In the genomic region with DNA sequence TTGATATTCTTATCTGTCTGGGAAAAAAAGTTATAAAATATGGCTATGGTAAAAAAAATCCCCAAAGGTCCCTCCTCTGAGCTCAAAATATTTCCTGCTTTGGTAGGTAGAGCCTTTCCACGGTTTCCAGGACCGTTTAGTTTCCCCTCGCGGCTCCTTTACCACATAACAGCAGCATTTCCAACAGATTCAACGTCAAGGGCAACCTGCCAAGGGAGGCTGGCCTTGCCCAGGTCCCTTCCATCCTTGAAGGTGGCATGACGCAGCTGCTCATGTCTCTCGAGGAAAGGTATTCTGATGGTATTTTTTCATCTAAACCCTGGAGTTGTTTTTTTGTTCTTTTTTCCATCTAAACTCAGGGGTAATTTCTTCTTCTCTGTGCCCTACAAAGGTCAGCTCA, we compare ENCODE assay signal across 8 mouse cellular contexts.
DNase-seq lines count a peak whose midpoint lies in the region; ATAC-seq lines count a peak whose summit lies in the region.

No protein-coding gene starts in this region.

- DNase-seq in gastrocnemius, postnatal 14 days, result peak; percentile 17
- no peak for DNase-seq in gastrocnemius, adult 8-10 months (ENCODE audit: low spot score in 2 of 2)
- peak; percentile 30 to 51 for DNase-seq in cerebellum, postnatal 36 days
- no peak for DNase-seq in frontal cortex, postnatal 25 days (ENCODE audit: low spot score in 2 of 2)
- no peak for DNase-seq in layer of hippocampus, adult 8-10 months (ENCODE audit: low spot score in 2 of 2)

- peak overlapping the region; percentile 51; the same call in 1 of the 2 replicates for H3K9ac ChIP-seq in hindbrain, embryonic 13.5 days
- H3K9ac ChIP-seq in limb, embryonic 15.5 days, result no peak overlapping the region
- H3K9ac ChIP-seq in neural tube, embryonic 12.5 days, result no peak overlapping the region

- H3K27me3 ChIP-seq in hindbrain, embryonic 13.5 days, result no peaks in the 10 kb centered on the region
- no peaks in the 10 kb centered on the region for H3K27me3 ChIP-seq in limb, embryonic 15.5 days
- H3K27me3 ChIP-seq in neural tube, embryonic 12.5 days (replicated peaks), result no peaks in the 10 kb centered on the region

- ATAC-seq in hindbrain, embryonic 13.5 days (ENCODE audit: low FRiP score), result no peak
- ATAC-seq in limb, embryonic 15.5 days (ENCODE audit: insufficient number of reproducible peaks, low FRiP score, low TSS enrichment, low read depth), result no peak
- no peak for ATAC-seq in neural tube, embryonic 12.5 days (ENCODE audit: low FRiP score, low read depth)

- intact Hi-C loops in gastrocnemius, postnatal 14 days (cut with DNase I; ENCODE audit: low total_unique reads), result no loop called here

- no peaks in the 10 kb centered on the region for H3K36me3 ChIP-seq in hindbrain, embryonic 13.5 days
- H3K36me3 ChIP-seq in limb, embryonic 15.5 days, result no peaks in the 10 kb centered on the region
- no peaks in the 10 kb centered on the region for H3K36me3 ChIP-seq in neural tube, embryonic 12.5 days

- peak overlapping the region; percentile 3; the same call in 1 of the 2 replicates for H3K27ac ChIP-seq in hindbrain, embryonic 13.5 days
- peak overlapping the region; percentile 89 for H3K27ac ChIP-seq in limb, embryonic 15.5 days
- no peak overlapping the region for H3K27ac ChIP-seq in neural tube, embryonic 12.5 days

- 0 out of 2 replicates have a peak, but pooled peaks cover 1% of the 10 kb centered on the region for H3K9me3 ChIP-seq in hindbrain, embryonic 13.5 days
- no peaks in the 10 kb centered on the region; the same call in 1 of the 2 replicates for H3K9me3 ChIP-seq in limb, embryonic 15.5 days
- no peaks in the 10 kb centered on the region for H3K9me3 ChIP-seq in neural tube, embryonic 12.5 days

- H3K4me3 ChIP-seq in hindbrain, embryonic 13.5 days, result peak overlapping the region; percentile 29
- peak overlapping the region; percentile 35; the same call in 1 of the 2 replicates for H3K4me3 ChIP-seq in limb, embryonic 15.5 days
- no peak overlapping the region for H3K4me3 ChIP-seq in neural tube, embryonic 12.5 days

- WGBS in hindbrain, embryonic 13.5 days, result 53% methylated on average over 7 of the region's 7 CpGs
- 10% methylated on average over 7 of the region's 7 CpGs for WGBS in limb, embryonic 15.5 days
- whole genome bisulfite sequencing in neural tube, embryonic 12.5 days, result 47% methylated on average over 7 of the region's 7 CpGs

- peak overlapping the region; percentile 53 for H3K4me2 ChIP-seq in hindbrain, embryonic 13.5 days
- peak overlapping the region; percentile 65 for H3K4me2 ChIP-seq in limb, embryonic 15.5 days
- peak overlapping the region; percentile 53 for H3K4me2 ChIP-seq in neural tube, embryonic 12.5 days (replicated peaks)

- H3K4me1 ChIP-seq in hindbrain, embryonic 13.5 days (replicated peaks), result peaks cover 19% of the 10 kb centered on the region
- H3K4me1 ChIP-seq in limb, embryonic 15.5 days, result peaks cover 22% of the 10 kb centered on the region
- peaks cover 7% of the 10 kb centered on the region for H3K4me1 ChIP-seq in neural tube, embryonic 12.5 days

Comparison
In these comparisons a context has a peak if more than half of its experiments do, and no peak if none do; other contexts are left out.
1. DNase-seq: peak in gastrocnemius, postnatal 14 days (single experiment) and cerebellum, postnatal 36 days (2 of 2); none in gastrocnemius, adult 8-10 months (0 of 2), frontal cortex, postnatal 25 days (0 of 2) and layer of hippocampus, adult 8-10 months (0 of 2).
2. Peak in every context shown above with its lines, with median percentiles within 50 percentile points of each other: H3K4me2 ChIP-seq.